Mouse (Mus musculus) small intestine, adult 2 months (tissue): Measurements from ENCODE around the gene Acox2.

ENCODE experiments used
- CTCF ChIP-seq: fragments of 200-500 bp; IDR thresholded peaks from 2 replicates; pipeline ENCODE4 v1.5.1; 2012; ENCODE audit warnings: low read depth, mild to moderate bottlenecking, control low read depth, inconsistent platforms, low read length, moderate library complexity, mixed read lengths; ENCODE audit not compliant: insufficient replicate concordance, insufficient read length; ENCODE audit errors: extremely low read depth
- POLR2A ChIP-seq: fragments of 200-500 bp; IDR thresholded peaks from 2 replicates; pipeline ENCODE4 v1.6.1; 2012; ENCODE audit warnings: low read depth, mild to moderate bottlenecking, control low read depth, inconsistent platforms, low read length, moderate library complexity

GRCm38 (mm10) chr14:8258335-8258627 lies 872 bp downstream of the Acox2 start:
- TF ChIP-seq POLR2A (no peak), CTCF (no peak)
